Mouse (Mus musculus): Measurements from ENCODE around the gene Tas1r3. TPM values are rescaled to one million over a fixed set of nuclear protein-coding genes. Genes with fewer than 3 reads are reported as not detected.

The Tas1r3 gene
- polyA plus RNA-seq, 1 experiment, result 0.28 TPM

GRCm38 (mm10) chr4:155856881-155857280 is 6.3 kb downstream of the Tas1r3 start:
- Histone ChIP-seq H3K27ac (ENCODE audit: insufficient read depth, low read length) (no peak overlapping the region), H3K4me1 (ENCODE audit: control insufficient read depth, insufficient read depth, low read length) (no peaks in the 10 kb centered on the region), H3K9ac (ENCODE audit: low read depth, poor library complexity, severe bottlenecking) (no peak overlapping the region), H3K27me3 (ENCODE audit: control insufficient read depth, insufficient read depth, low read length, poor library complexity, severe bottlenecking) (no peaks in the 10 kb centered on the region), H3K4me3 (ENCODE audit: low read depth, low read length) (no peak overlapping the region), H3K9me3 (replicated peaks; ENCODE audit: control insufficient read depth, insufficient read depth, low read length, poor library complexity, severe bottlenecking) (no peaks in the 10 kb centered on the region), H3K36me3 (ENCODE audit: control insufficient read depth, insufficient read depth, low read length, poor library complexity, severe bottlenecking) (no peaks in the 10 kb centered on the region)
- no peak for TF ChIP-seq EP300 (IDR thresholded peaks at IDR 0.05; ENCODE audit: insufficient read depth, low read depth, low read length)
- TF ChIP-seq CTCF (IDR thresholded peaks at IDR 0.05; ENCODE audit: low read depth, low read length), result no peak
- TF ChIP-seq POLR2A (IDR thresholded peaks at IDR 0.05; ENCODE audit: insufficient read depth, low read length), result no peak

GRCm38 (mm10) chr4:155856071-155856470 is 7.1 kb downstream of the Tas1r3 start:
- no peak overlapping the region for H3K4me3 ChIP-seq (ENCODE audit: low read depth, low read length)
- no peaks in the 10 kb centered on the region for H3K4me1 ChIP-seq (ENCODE audit: control insufficient read depth, insufficient read depth, low read length)
- TF ChIP-seq POLR2A (IDR thresholded peaks at IDR 0.05; ENCODE audit: insufficient read depth, low read length) (no peak), EP300 (IDR thresholded peaks at IDR 0.05; ENCODE audit: insufficient read depth, low read depth, low read length) (no peak), CTCF (IDR thresholded peaks at IDR 0.05; ENCODE audit: low read depth, low read length) (no peak)
- no peak overlapping the region for H3K27ac ChIP-seq (ENCODE audit: insufficient read depth, low read length)
- no peaks in the 10 kb centered on the region for H3K27me3 ChIP-seq (ENCODE audit: control insufficient read depth, insufficient read depth, low read length, poor library complexity, severe bottlenecking)
- H3K9me3 ChIP-seq (replicated peaks; ENCODE audit: control insufficient read depth, insufficient read depth, low read length, poor library complexity, severe bottlenecking), result no peaks in the 10 kb centered on the region
- no peaks in the 10 kb centered on the region for H3K36me3 ChIP-seq (ENCODE audit: control insufficient read depth, insufficient read depth, low read length, poor library complexity, severe bottlenecking)
- no peak overlapping the region for H3K9ac ChIP-seq (ENCODE audit: low read depth, poor library complexity, severe bottlenecking)

- TF ChIP-seq EP300 (IDR thresholded peaks at IDR 0.05; ENCODE audit: insufficient read depth, low read depth, low read length) (no peak), CTCF (IDR thresholded peaks at IDR 0.05; ENCODE audit: low read depth, low read length) (no peak), POLR2A (IDR thresholded peaks at IDR 0.05; ENCODE audit: insufficient read depth, low read length) (no peak)
- H3K4me3 ChIP-seq (ENCODE audit: low read depth, low read length), result no peak overlapping the region
- H3K4me1 ChIP-seq (ENCODE audit: control insufficient read depth, insufficient read depth, low read length), result no peaks in the 10 kb centered on the region
- H3K9me3 ChIP-seq (replicated peaks; ENCODE audit: control insufficient read depth, insufficient read depth, low read length, poor library complexity, severe bottlenecking), result no peaks in the 10 kb centered on the region
- no peaks in the 10 kb centered on the region for H3K36me3 ChIP-seq (ENCODE audit: control insufficient read depth, insufficient read depth, low read length, poor library complexity, severe bottlenecking)
- no peak overlapping the region for H3K9ac ChIP-seq (ENCODE audit: low read depth, poor library complexity, severe bottlenecking)
- H3K27me3 ChIP-seq (ENCODE audit: control insufficient read depth, insufficient read depth, low read length, poor library complexity, severe bottlenecking), result no peaks in the 10 kb centered on the region
- no peak overlapping the region for H3K27ac ChIP-seq (ENCODE audit: insufficient read depth, low read length)
Measured at GRCm38 (mm10) chr4:155854991-155855390, 8.2 kb downstream of the Tas1r3 start.

- Histone ChIP-seq H3K36me3 (ENCODE audit: control insufficient read depth, insufficient read depth, low read length, poor library complexity, severe bottlenecking) (no peaks in the 10 kb centered on the region), H3K4me1 (ENCODE audit: control insufficient read depth, insufficient read depth, low read length) (no peaks in the 10 kb centered on the region), H3K4me3 (ENCODE audit: low read depth, low read length) (no peak overlapping the region), H3K9me3 (replicated peaks; ENCODE audit: control insufficient read depth, insufficient read depth, low read length, poor library complexity, severe bottlenecking) (no peaks in the 10 kb centered on the region), H3K9ac (ENCODE audit: low read depth, poor library complexity, severe bottlenecking) (no peak overlapping the region), H3K27ac (ENCODE audit: insufficient read depth, low read length) (no peak overlapping the region), H3K27me3 (ENCODE audit: control insufficient read depth, insufficient read depth, low read length, poor library complexity, severe bottlenecking) (no peaks in the 10 kb centered on the region)
- TF ChIP-seq CTCF (IDR thresholded peaks at IDR 0.05; ENCODE audit: low read depth, low read length), result no peak
- no peak for TF ChIP-seq POLR2A (IDR thresholded peaks at IDR 0.05; ENCODE audit: insufficient read depth, low read length)
- no peak for TF ChIP-seq EP300 (IDR thresholded peaks at IDR 0.05; ENCODE audit: insufficient read depth, low read depth, low read length)
Measured at GRCm38 (mm10) chr4:155853421-155853820, 9.7 kb downstream of the Tas1r3 start.

GRCm38 (mm10) chr4:155851951-155852411 is 11.2 kb downstream of the Tas1r3 start:
- Histone ChIP-seq H3K27ac (ENCODE audit: insufficient read depth, low read length) (no peak overlapping the region), H3K36me3 (ENCODE audit: control insufficient read depth, insufficient read depth, low read length, poor library complexity, severe bottlenecking) (no peaks in the 10 kb centered on the region), H3K9me3 (replicated peaks; ENCODE audit: control insufficient read depth, insufficient read depth, low read length, poor library complexity, severe bottlenecking) (no peaks in the 10 kb centered on the region), H3K9ac (ENCODE audit: low read depth, poor library complexity, severe bottlenecking) (no peak overlapping the region), H3K4me3 (ENCODE audit: low read depth, low read length) (no peak overlapping the region), H3K27me3 (ENCODE audit: control insufficient read depth, insufficient read depth, low read length, poor library complexity, severe bottlenecking) (no peaks in the 10 kb centered on the region), H3K4me1 (ENCODE audit: control insufficient read depth, insufficient read depth, low read length) (no peaks in the 10 kb centered on the region)
- no peak for TF ChIP-seq CTCF (IDR thresholded peaks at IDR 0.05; ENCODE audit: low read depth, low read length)
- TF ChIP-seq POLR2A (IDR thresholded peaks at IDR 0.05; ENCODE audit: insufficient read depth, low read length), result no peak
- TF ChIP-seq EP300 (IDR thresholded peaks at IDR 0.05; ENCODE audit: insufficient read depth, low read depth, low read length), result no peak

- Histone ChIP-seq H3K9ac (ENCODE audit: low read depth, poor library complexity, severe bottlenecking) (no peak overlapping the region), H3K27ac (ENCODE audit: insufficient read depth, low read length) (no peak overlapping the region), H3K4me1 (ENCODE audit: control insufficient read depth, insufficient read depth, low read length) (no peaks in the 10 kb centered on the region), H3K27me3 (ENCODE audit: control insufficient read depth, insufficient read depth, low read length, poor library complexity, severe bottlenecking) (no peaks in the 10 kb centered on the region), H3K36me3 (ENCODE audit: control insufficient read depth, insufficient read depth, low read length, poor library complexity, severe bottlenecking) (no peaks in the 10 kb centered on the region), H3K4me3 (ENCODE audit: low read depth, low read length) (no peak overlapping the region), H3K9me3 (replicated peaks; ENCODE audit: control insufficient read depth, insufficient read depth, low read length, poor library complexity, severe bottlenecking) (no peaks in the 10 kb centered on the region)
- no peak for TF ChIP-seq CTCF (IDR thresholded peaks at IDR 0.05; ENCODE audit: low read depth, low read length)
- no peak for TF ChIP-seq EP300 (IDR thresholded peaks at IDR 0.05; ENCODE audit: insufficient read depth, low read depth, low read length)
- TF ChIP-seq POLR2A (IDR thresholded peaks at IDR 0.05; ENCODE audit: insufficient read depth, low read length), result no peak
Measured at GRCm38 (mm10) chr4:155851368-155851767, 11.8 kb downstream of the Tas1r3 start.
